Mouse (Mus musculus) central nervous system, embryonic 11.5 days (tissue): Measurements from ENCODE around the gene Slc9a8. TPM values are rescaled to one million over a fixed set of nuclear protein-coding genes. Genes with fewer than 3 reads are reported as not detected.

Source experiments
- polyA plus RNA-seq: library from polyadenylated mRNA; depleted of rRNA; stranded (reverse); fragments of >200 nt; gene quantifications from 2 replicates; pipeline ENCODE4 v1.2.3, GENCODE M21; 2012; rRNA removed

Gene Slc9a8
- 22.8 and 41.0 TPM in 2 replicates for polyA plus RNA-seq

GRCm38 (mm10) chr2:167421330-167422149, at the start of gene Slc9a8:
Slc9a8 (plus strand) TSS chr2:167421712.

GRCm38 (mm10) chr2:167491757-167492708, 70.5 kb downstream of the Slc9a8 start, which contains the start of gene Rnf114:
Rnf114 (plus strand) TSS chr2:167492645.

GRCm38 (mm10) chr2:167492713-167493636, 71.5 kb downstream of the Slc9a8 start, which contains the start of gene Spata2:
Spata2 (minus strand) TSS chr2:167492887.

Other genes with a start within 250 kb of the Slc9a8 start
- 1.9 and 2.1 TPM in 2 replicates for gene Kcnb1, start 231.6 kb upstream of the Slc9a8 start, polyA plus RNA-seq
- gene Ptgis, start 181.1 kb upstream of the Slc9a8 start, polyA plus RNA-seq = 6.7 and 13.8 TPM in 2 replicates
- 28.6 and 37.5 TPM in 2 replicates for gene B4galt5, start 72.5 kb upstream of the Slc9a8 start, polyA plus RNA-seq
- gene Rnf114, start 70.9 kb downstream of the Slc9a8 start, polyA plus RNA-seq = 74.8 and 110 TPM in 2 replicates
- 22.9 and 26.1 TPM in 2 replicates for gene Spata2, start 71.2 kb downstream of the Slc9a8 start, polyA plus RNA-seq
- 14.7 and 46.6 TPM in 2 replicates for gene Snai1, start 116.5 kb downstream of the Slc9a8 start, polyA plus RNA-seq
- gene Ube2v1, start 210.4 kb downstream of the Slc9a8 start, polyA plus RNA-seq = 119 and 151 TPM in 2 replicates
- 3.4 TPM in 1 of 2 replicates, not detected in the other for gene Gm20431, start 239.8 kb downstream of the Slc9a8 start, polyA plus RNA-seq